Mouse (Mus musculus) CD4-positive naive resting alpha-beta T cell, adult 57 days (primary cell): ENCODE data around the gene Yrdc. TPM values are rescaled to one million over a fixed set of nuclear protein-coding genes. Genes with fewer than 3 reads are reported as not detected.

Experiments
- total RNA-seq: library from RNA; stranded (reverse); gene quantifications from one replicate; pipeline ENCODE4 v1.2.4, GENCODE M21; 2023

The Yrdc gene
- total RNA-seq: 93.8 TPM

GRCm38 (mm10) chr4:124850261-124850913 is at the start of gene Yrdc:
TSS of gene Yrdc (plus strand) at chr4:124850679.

DNA sequence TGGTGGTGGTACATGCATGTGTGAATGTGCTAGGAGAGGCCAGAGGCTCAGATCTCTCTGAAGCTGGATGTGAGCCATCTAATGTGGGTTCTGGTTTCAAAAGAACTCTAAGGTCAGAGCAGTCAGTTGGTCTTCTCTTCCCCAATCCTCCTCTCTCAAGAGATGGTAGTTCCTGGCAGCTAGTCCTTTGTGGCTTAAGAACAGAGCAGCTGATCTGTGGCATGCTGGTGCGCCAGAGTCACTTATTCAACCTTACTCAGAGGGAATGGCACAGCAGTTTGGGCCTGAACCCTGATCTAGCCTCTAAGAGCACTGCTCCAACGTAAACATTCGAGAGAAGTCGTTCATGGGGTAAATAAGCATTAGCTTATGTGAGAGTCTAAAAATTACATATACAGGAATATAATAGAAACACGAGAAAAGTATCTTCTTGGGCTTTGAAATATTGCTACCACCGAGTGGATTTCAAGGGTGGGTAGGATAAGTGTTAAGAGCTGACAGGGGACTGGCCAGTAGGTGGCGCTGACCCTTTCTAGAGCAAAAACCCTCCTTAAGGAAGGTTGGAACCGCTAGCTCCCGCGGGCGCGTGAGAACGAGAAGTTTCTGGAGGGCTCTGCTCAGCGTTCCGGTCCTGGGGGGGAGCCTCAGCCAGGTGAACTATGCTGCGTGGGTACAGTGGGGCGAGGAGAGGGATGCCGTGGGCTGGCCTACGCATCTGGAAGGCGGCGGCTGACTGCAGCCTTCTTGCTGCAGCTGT is 48.7 kb upstream of the Yrdc start, which contains the start of gene Mtf1:
Gene Mtf1 (plus strand): TSS at position 553 of the 757 bp plus-strand sequence.

GRCm38 (mm10) chr4:124850933-124851658 is 617 bp downstream of the Yrdc start, which contains the start of gene 1110065P20Rik:
TSS of gene 1110065P20Rik (minus strand) at chr4:124851196.

GRCm38 (mm10) chr4:124861283-124862188 is 11.1 kb downstream of the Yrdc start, which contains the start of gene Maneal:
TSS of gene Maneal (minus strand) at chr4:124862171.

GRCm38 (mm10) chr4:124880599-124880998 is 30.1 kb downstream of the Yrdc start, which contains the start of gene Epha10:
TSS of gene Epha10 (plus strand) at chr4:124880899.

Other genes with a start within 250 kb of the Yrdc start
- not detected for gene 3100002H09Rik, start 239.9 kb upstream of the Yrdc start, total RNA-seq
- not detected for gene Pou3f1, start 193.9 kb upstream of the Yrdc start, total RNA-seq
- gene Utp11, start 157.1 kb upstream of the Yrdc start, total RNA-seq: 24.5 TPM
- gene Fhl3, start 150.0 kb upstream of the Yrdc start, total RNA-seq: 16.4 TPM
- 60.7 TPM for gene Sf3a3, start 135.9 kb upstream of the Yrdc start, total RNA-seq
- gene Inpp5b, start 108.8 kb upstream of the Yrdc start, total RNA-seq: 101 TPM
- 31.7 TPM for gene Mtf1, start 48.6 kb upstream of the Yrdc start, total RNA-seq
- 16.4 TPM for gene 1110065P20Rik, start 517 bp downstream of the Yrdc start, total RNA-seq
- 3.6 TPM for gene Maneal, start 11.5 kb downstream of the Yrdc start, total RNA-seq
- gene Epha10, start 30.2 kb downstream of the Yrdc start, total RNA-seq: not detected
- 22.6 TPM for gene 9930104L06Rik, start 86.4 kb downstream of the Yrdc start, total RNA-seq
- gene Cdca8, start 88.6 kb downstream of the Yrdc start, total RNA-seq: 1.8 TPM
- gene Rspo1, start 135.8 kb downstream of the Yrdc start, total RNA-seq: 1.7 TPM
- gene Gnl2, start 165.9 kb downstream of the Yrdc start, total RNA-seq: 74.6 TPM
- not detected for gene Dnali1, start 215.0 kb downstream of the Yrdc start, total RNA-seq
- gene Snip1, start 216.0 kb downstream of the Yrdc start, total RNA-seq: 48.1 TPM
- 53.4 TPM for gene Meaf6, start 234.5 kb downstream of the Yrdc start, total RNA-seq